Mouse (Mus musculus): Measurements from ENCODE around the gene Galnt12. TPM values are rescaled to one million over a fixed set of nuclear protein-coding genes. Genes with fewer than 3 reads are reported as not detected.

Gene Galnt12
- polyA plus RNA-seq, 1 experiment from 2014 or later, result 2.9 TPM

DNA sequence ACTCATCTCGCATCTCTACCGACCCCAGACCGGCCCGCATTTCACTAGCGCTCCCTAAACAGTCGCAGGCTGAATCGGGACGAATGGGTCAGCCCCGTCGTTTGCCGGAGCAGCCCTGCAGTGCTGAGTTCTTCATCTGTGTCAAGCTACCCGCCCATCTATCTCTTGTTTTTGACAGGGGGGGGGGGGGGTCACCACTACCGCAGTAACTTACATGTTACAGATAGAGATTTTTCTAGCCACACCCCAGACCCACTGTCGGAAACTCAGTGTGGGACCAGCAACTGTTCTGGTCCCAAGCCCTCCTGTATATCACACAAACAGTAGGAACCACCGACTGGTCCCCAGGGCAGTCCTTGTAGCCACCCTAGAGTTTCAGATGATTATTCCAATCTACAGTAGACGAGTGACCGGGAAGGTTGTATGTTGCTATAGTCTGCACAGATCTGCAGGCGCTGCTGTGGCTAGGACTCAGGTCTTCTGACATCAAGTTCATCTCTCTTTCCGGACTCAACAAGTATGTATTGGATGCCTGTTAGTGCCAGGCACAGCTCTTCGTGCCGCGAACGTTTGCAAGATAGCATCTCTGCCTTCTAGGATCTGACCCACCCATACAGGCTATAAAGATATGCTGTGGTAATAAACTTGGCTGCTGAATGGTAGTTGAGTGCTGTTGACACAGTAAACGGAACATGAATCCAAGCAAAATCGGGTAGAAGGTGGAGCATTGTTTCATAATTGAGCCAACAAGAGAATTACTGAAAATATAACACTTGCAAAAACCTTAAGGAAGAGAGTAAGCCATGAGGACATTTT, 34.0 kb upstream of the Galnt12 start:
- H3K27ac ChIP-seq (ENCODE audit: low read length), result no peak overlapping the region
- peak; percentile 5; the same call in 1 of the 2 replicates for ATAC-seq
- H3K9me3 ChIP-seq (ENCODE audit: low read length), result no peaks in the 10 kb centered on the region

DNA sequence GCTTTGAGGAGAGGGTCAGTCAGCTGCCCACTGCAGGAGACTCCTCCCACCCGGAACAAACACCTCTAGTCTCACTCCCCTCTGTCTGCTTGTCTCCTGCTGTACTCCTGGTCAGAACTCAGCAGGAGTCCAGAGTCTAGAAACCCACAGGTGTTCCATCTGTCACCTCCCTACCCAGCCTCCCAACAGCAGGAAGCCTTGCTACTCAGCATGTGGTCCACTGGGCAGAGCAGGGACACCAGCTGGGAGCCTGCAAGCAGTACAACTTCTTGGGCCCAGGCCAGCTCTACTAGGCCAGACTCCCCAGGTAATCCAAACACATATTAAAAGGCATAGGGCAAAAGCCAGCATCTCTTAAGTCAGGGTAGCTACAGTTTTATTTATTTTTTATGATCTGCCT, 30.8 kb upstream of the Galnt12 start:
- ATAC-seq (no peak), DNase-seq (ENCODE audit: low spot score) (no peak)
- Histone ChIP-seq H3K9me3 (ENCODE audit: low read length) (no peaks in the 10 kb centered on the region), H3K27me3 (replicated peaks; ENCODE audit: insufficient read depth, low read length) (0 out of 2 replicates have a peak, but pooled peaks cover 3% of the 10 kb centered on the region), H3K4me1 (ENCODE audit: insufficient read depth, low read depth, low read length) (no peaks in the 10 kb centered on the region; the same call in 1 of the 2 replicates), H3K4me2 (replicated peaks; ENCODE audit: low read depth, low read length) (no peak overlapping the region), H3K27ac (ENCODE audit: low read length) (no peak overlapping the region), H3K4me3 (ENCODE audit: low read depth, low read length) (no peak overlapping the region), H3K9ac (replicated peaks; ENCODE audit: low read depth) (no peak overlapping the region), H3K36me3 (ENCODE audit: insufficient read depth, low read length) (no peaks in the 10 kb centered on the region)
- WGBS, result 13% methylated on average over 1 of the region's 1 CpGs
- no peak for TF ChIP-seq CTCF (IDR thresholded peaks at IDR 0.05)
- TF ChIP-seq EP300 (IDR thresholded peaks at IDR 0.05), result no peak

More for the DNA sequence above, 34.0 kb upstream of the Galnt12 start:
- peak; percentile 27 for DNase-seq (ENCODE audit: low spot score)
- Histone ChIP-seq H3K36me3 (ENCODE audit: insufficient read depth, low read length) (no peaks in the 10 kb centered on the region), H3K9ac (replicated peaks; ENCODE audit: low read depth) (peak overlapping the region; percentile 39; the same call in 1 of the 2 replicates), H3K4me1 (ENCODE audit: insufficient read depth, low read depth, low read length) (no peaks in the 10 kb centered on the region; the same call in 1 of the 2 replicates), H3K4me2 (replicated peaks; ENCODE audit: low read depth, low read length) (peak overlapping the region; percentile 93), H3K4me3 (ENCODE audit: low read depth, low read length) (peak overlapping the region; percentile 61), H3K27me3 (replicated peaks; ENCODE audit: insufficient read depth, low read length) (0 out of 2 replicates have a peak, but pooled peaks cover 6% of the 10 kb centered on the region)
- WGBS, result 25% methylated on average over 25 of the region's 25 CpGs
- TF ChIP-seq EP300 (IDR thresholded peaks at IDR 0.05) (no peak), CTCF (IDR thresholded peaks at IDR 0.05) (no peak)

DNA sequence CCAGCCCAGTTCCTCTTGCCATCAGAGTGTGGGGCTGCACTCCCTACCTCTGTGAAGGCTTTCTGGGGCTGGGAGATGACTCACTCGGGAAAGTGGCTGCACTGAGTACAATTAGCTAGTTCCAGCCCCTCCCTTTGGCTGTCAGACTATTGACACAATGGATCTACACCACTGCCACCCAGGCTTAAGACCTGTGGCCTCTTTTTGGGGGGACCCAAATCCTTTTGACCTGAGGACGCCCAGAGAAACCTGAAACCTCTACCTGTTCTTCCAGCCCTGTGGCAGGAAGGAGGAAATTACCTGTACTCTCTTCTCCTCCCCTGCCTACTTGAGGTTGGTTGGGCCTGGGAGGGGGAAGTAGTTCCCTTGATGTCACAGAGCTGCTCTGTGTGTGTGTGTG, 16.7 kb upstream of the Galnt12 start:
- no peaks in the 10 kb centered on the region for H3K27me3 ChIP-seq (replicated peaks; ENCODE audit: insufficient read depth, low read length)
- no peak overlapping the region for H3K4me2 ChIP-seq (replicated peaks; ENCODE audit: low read depth, low read length)
- H3K36me3 ChIP-seq (ENCODE audit: insufficient read depth, low read length), result no peaks in the 10 kb centered on the region
- WGBS, result 10% methylated on average over 2 of the region's 2 CpGs
- H3K4me3 ChIP-seq (ENCODE audit: low read depth, low read length), result no peak overlapping the region
- TF ChIP-seq EP300 (IDR thresholded peaks at IDR 0.05), result no peak
- no peak for TF ChIP-seq CTCF (IDR thresholded peaks at IDR 0.05)
- no peaks in the 10 kb centered on the region for H3K9me3 ChIP-seq (ENCODE audit: low read length)
- ATAC-seq (peak; percentile 86), DNase-seq (ENCODE audit: low spot score) (peak; percentile 67)
- H3K9ac ChIP-seq (replicated peaks; ENCODE audit: low read depth), result no peak overlapping the region
- no peak overlapping the region for H3K27ac ChIP-seq (ENCODE audit: low read length)
- no peaks in the 10 kb centered on the region for H3K4me1 ChIP-seq (ENCODE audit: insufficient read depth, low read depth, low read length)

DNA sequence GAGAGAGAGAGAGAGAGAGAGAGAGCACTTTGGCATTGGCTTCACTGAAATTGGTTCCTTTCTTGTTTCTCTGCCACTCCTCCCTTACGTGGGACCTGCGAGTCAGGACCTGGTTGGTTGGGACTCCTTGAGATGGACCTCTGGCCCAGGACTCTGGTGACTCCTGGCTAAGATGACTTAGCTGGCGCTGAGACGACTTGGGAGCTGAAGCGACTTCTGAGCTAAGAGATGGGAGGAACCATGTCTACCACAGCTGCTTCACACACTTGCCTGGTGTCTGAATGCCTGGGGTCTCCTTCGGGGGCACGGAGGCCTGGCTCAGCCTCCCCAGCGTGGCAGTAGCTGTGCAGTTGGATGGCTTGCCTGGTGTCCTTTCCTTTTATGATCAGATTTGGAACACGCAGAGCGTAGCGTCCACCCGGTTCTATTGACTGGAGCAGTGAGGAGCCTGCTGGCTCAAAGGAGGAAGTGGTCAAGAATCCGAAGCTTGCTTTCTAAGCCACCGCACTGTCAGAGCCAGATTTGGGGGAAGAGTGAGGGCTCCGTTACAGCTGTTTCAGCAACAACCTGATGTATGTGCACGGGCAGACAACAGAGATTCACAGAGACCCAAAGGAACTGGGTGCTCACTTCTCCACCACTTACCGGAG, 11.6 kb upstream of the Galnt12 start:
- DNase-seq (ENCODE audit: low spot score) (peak; percentile 23), ATAC-seq (no peak)
- H3K4me1 ChIP-seq (ENCODE audit: insufficient read depth, low read depth, low read length), result no peaks in the 10 kb centered on the region
- no peak overlapping the region for H3K4me2 ChIP-seq (replicated peaks; ENCODE audit: low read depth, low read length)
- H3K4me3 ChIP-seq (ENCODE audit: low read depth, low read length), result no peak overlapping the region
- H3K9me3 ChIP-seq (ENCODE audit: low read length), result no peaks in the 10 kb centered on the region
- H3K27ac ChIP-seq (ENCODE audit: low read length), result no peak overlapping the region
- no peak for TF ChIP-seq CTCF (IDR thresholded peaks at IDR 0.05)
- no peak for TF ChIP-seq EP300 (IDR thresholded peaks at IDR 0.05)
- 85% methylated on average over 17 of the region's 17 CpGs for WGBS
- no peaks in the 10 kb centered on the region for H3K27me3 ChIP-seq (replicated peaks; ENCODE audit: insufficient read depth, low read length)
- H3K9ac ChIP-seq (replicated peaks; ENCODE audit: low read depth), result no peak overlapping the region
- H3K36me3 ChIP-seq (ENCODE audit: insufficient read depth, low read length), result no peaks in the 10 kb centered on the region

DNA sequence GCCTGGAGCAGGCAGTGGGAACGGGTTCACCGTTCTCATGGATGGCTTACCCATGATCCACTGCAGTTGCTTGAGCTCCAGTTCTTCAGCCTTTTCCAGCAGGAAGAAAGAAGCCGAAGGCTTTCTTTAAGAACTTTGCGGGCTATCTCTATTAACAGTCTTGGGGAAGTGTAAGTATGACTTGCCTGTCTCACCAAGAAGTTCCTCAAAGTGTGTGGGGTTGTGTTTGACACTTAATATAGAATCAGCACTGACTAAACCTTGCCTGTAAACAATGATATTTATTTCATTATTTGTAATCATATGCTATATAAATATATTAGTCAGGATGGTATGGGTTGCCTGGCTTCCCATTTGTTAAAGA, 11.1 kb upstream of the Galnt12 start:
- no peaks in the 10 kb centered on the region for H3K36me3 ChIP-seq (ENCODE audit: insufficient read depth, low read length)
- H3K27me3 ChIP-seq (replicated peaks; ENCODE audit: insufficient read depth, low read length), result no peaks in the 10 kb centered on the region
- no peak overlapping the region for H3K4me2 ChIP-seq (replicated peaks; ENCODE audit: low read depth, low read length)
- H3K4me3 ChIP-seq (ENCODE audit: low read depth, low read length), result no peak overlapping the region
- no peaks in the 10 kb centered on the region for H3K9me3 ChIP-seq (ENCODE audit: low read length)
- DNase-seq (ENCODE audit: low spot score) (no peak), ATAC-seq (no peak)
- no peak overlapping the region for H3K9ac ChIP-seq (replicated peaks; ENCODE audit: low read depth)
- 87% methylated on average over 4 of the region's 4 CpGs for WGBS
- TF ChIP-seq EP300 (IDR thresholded peaks at IDR 0.05), result no peak
- TF ChIP-seq CTCF (IDR thresholded peaks at IDR 0.05), result no peak
- H3K4me1 ChIP-seq (ENCODE audit: insufficient read depth, low read depth, low read length), result no peaks in the 10 kb centered on the region
- no peak overlapping the region for H3K27ac ChIP-seq (ENCODE audit: low read length)

DNA sequence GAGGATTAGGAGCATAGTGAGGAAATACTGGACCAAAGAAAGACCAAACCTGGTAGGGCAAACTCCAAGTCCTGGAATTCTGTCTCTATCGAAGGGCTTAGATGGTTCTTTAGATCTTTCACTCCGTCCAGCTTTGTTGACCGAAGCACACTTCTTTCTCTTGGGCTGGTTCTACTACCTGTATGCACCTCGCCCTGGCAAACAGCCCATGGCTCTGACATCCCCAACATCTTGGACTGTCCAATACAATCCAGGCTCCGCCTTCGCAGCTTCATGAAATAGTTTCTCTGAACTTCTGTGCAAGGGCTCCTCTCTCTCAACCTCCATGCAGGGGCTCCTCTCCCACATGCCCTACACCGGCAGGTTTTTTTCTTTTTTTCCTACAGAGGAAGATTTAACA, 7.9 kb upstream of the Galnt12 start:
- Histone ChIP-seq H3K27ac (ENCODE audit: low read length) (no peak overlapping the region), H3K4me2 (replicated peaks; ENCODE audit: low read depth, low read length) (no peak overlapping the region), H3K27me3 (replicated peaks; ENCODE audit: insufficient read depth, low read length) (no peaks in the 10 kb centered on the region), H3K4me3 (ENCODE audit: low read depth, low read length) (no peak overlapping the region), H3K4me1 (ENCODE audit: insufficient read depth, low read depth, low read length) (no peaks in the 10 kb centered on the region), H3K9me3 (ENCODE audit: low read length) (no peaks in the 10 kb centered on the region), H3K36me3 (ENCODE audit: insufficient read depth, low read length) (no peaks in the 10 kb centered on the region), H3K9ac (replicated peaks; ENCODE audit: low read depth) (no peak overlapping the region)
- DNase-seq (ENCODE audit: low spot score), result no peak
- no peak for ATAC-seq
- WGBS, result 79% methylated on average over 7 of the region's 7 CpGs
- TF ChIP-seq EP300 (IDR thresholded peaks at IDR 0.05), result no peak
- no peak for TF ChIP-seq CTCF (IDR thresholded peaks at IDR 0.05)
